Mouse (Mus musculus) left cerebral cortex, adult 11 months (tissue): ENCODE measurements at regions not wholly inside any gene's neighbourhood (a gene's known extent, or its start where the extent isn't known, plus 50 kb on each side); places are given as distances from the start of the nearest gene placed in this dataset.
"Not testable (repeated sequence)": the region's sequence is repeated elsewhere in the genome, so short reads cannot be mapped to it uniquely, and the experiment has no call there.

Source experiments
- DNase-seq: peaks from one replicate; pipeline ENCODE4 v3.0.0; 2022; ENCODE audit warnings: low spot score

GRCm38 (mm10) chr10:69044171-69044651 is 107.0 kb upstream of the Rhobtb1 start:
- no peak for DNase-seq

GRCm38 (mm10) chr10:69045275-69045674 is 106.0 kb upstream of the Rhobtb1 start:
- no peak for DNase-seq

GRCm38 (mm10) chr10:69046008-69046555 is 105.2 kb upstream of the Rhobtb1 start:
- DNase-seq, result no peak

GRCm38 (mm10) chr10:69078008-69078407 is 73.2 kb upstream of the Rhobtb1 start:
- DNase-seq, result no peak

- no peak for DNase-seq
Observed at GRCm38 (mm10) chr10:69086184-69086583, 65.0 kb upstream of the Rhobtb1 start.

- DNase-seq, result no peak
Observed at GRCm38 (mm10) chr10:69091872-69092271, 59.4 kb upstream of the Rhobtb1 start.

- DNase-seq, result no peak
Observed at GRCm38 (mm10) chr10:69100021-69100420, 51.2 kb upstream of the Rhobtb1 start.

- DNase-seq, result not testable (repeated sequence)
Observed at GRCm38 (mm10) chr10:69100742-69101141, 50.5 kb upstream of the Rhobtb1 start.
